Mouse (Mus musculus): ENCODE results near the gene Gm21981.

GRCm38 (mm10) chr17:47657901-47658300, 36.4 kb downstream of the Gm21981 start:
- no peak for TF ChIP-seq MAX (IDR thresholded peaks at IDR 0.05; ENCODE audit: low read depth)
- TF ChIP-seq TCF3 (IDR thresholded peaks at IDR 0.05; ENCODE audit: insufficient read length, low read depth), result no peak

Data from myocyte (in vitro differentiated cells).